Mouse (Mus musculus) MEL-GATA-1-ER (cell line): Measurements from ENCODE around the gene Cpxm1.

Source experiments
- DNase-seq: peaks from one replicate; pipeline ENCODE4 v3.0.0-alpha.2; 2012; ENCODE audit warnings: low read depth; ENCODE audit errors: extremely low read depth

Cpxm1 gene

GRCm38 (mm10) chr2:130397186-130397985 is at the start of gene Cpxm1:
TSS of gene Cpxm1 (minus strand) at chr2:130397574.
- DNase-seq, result no peak

GRCm38 (mm10) chr2:130442162-130442561 is 44.8 kb upstream of the Cpxm1 start:
- DNase-seq, result no peak

- no peak for DNase-seq
These were observed 42.6 kb upstream of the Cpxm1 start for GRCm38 (mm10) chr2:130439840-130440480.

- no peak for DNase-seq
These were observed 41.5 kb upstream of the Cpxm1 start for GRCm38 (mm10) chr2:130438861-130439260.

GRCm38 (mm10) chr2:130436769-130437168 is 39.4 kb upstream of the Cpxm1 start:
- DNase-seq, result no peak

- peak; percentile 30 for DNase-seq
These were observed 35.8 kb upstream of the Cpxm1 start for GRCm38 (mm10) chr2:130433152-130433551.

GRCm38 (mm10) chr2:130432157-130432556 is 34.8 kb upstream of the Cpxm1 start:
- no peak for DNase-seq

- no peak for DNase-seq
These were observed 33.1 kb upstream of the Cpxm1 start for GRCm38 (mm10) chr2:130430484-130430883.

- no peak for DNase-seq
These were observed 32.5 kb upstream of the Cpxm1 start for GRCm38 (mm10) chr2:130429851-130430250.

- no peak for DNase-seq
These were observed 27.7 kb upstream of the Cpxm1 start for GRCm38 (mm10) chr2:130425112-130425511.

GRCm38 (mm10) chr2:130424126-130424853 is 26.9 kb upstream of the Cpxm1 start, which contains the start of the genes Vps16 and Pced1a:
TSS of gene Vps16 (plus strand) at chr2:130424339.
TSS of gene Pced1a (minus strand) at chr2:130424701.
- peak; percentile 80 for DNase-seq

GRCm38 (mm10) chr2:130423397-130424125 is 26.2 kb upstream of the Cpxm1 start:
- DNase-seq, result peak; percentile 58

- no peak for DNase-seq
These were observed 24.6 kb upstream of the Cpxm1 start for GRCm38 (mm10) chr2:130421781-130422620.

GRCm38 (mm10) chr2:130414094-130414856 is 16.9 kb upstream of the Cpxm1 start:
- no peak for DNase-seq

GRCm38 (mm10) chr2:130412775-130413174 is 15.4 kb upstream of the Cpxm1 start:
- no peak for DNase-seq

- DNase-seq, result peak; percentile 30
These were observed 14.5 kb upstream of the Cpxm1 start for GRCm38 (mm10) chr2:130411558-130412495.

- DNase-seq, result no peak
These were observed 10.8 kb upstream of the Cpxm1 start for GRCm38 (mm10) chr2:130408194-130408593.

GRCm38 (mm10) chr2:130406178-130406577 is 8.8 kb upstream of the Cpxm1 start, which contains the start of gene Tmem239:
TSS of gene Tmem239 (plus strand) at chr2:130406478.
- DNase-seq, result no peak
